Mouse (Mus musculus): ENCODE data around the gene Ncapd2. TPM values are rescaled to one million over a fixed set of nuclear protein-coding genes. Genes with fewer than 3 reads are reported as not detected.
A peak's percentile ranks its signal among the peaks of the same experiment; 100 is the strongest.

The Ncapd2 gene
- polyA plus RNA-seq, 2 experiments: 66.8 to 148 TPM

DNA sequence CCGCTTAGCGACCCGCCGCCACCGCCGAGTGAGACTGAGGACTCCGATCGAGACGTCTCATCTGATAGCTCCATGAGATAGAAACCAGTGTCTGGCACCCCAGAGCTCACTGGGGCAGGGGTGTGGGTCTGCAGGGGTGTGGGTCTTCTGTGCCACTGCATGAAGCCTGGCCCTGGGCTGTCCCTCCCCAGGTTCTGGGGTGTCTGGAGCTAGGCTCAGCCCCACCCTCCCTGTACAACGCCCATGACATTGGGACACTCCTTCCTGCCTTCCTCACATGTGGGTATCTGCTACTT lies 31.0 kb downstream of the Ncapd2 start:
- Histone ChIP-seq H3K4me1 (replicated peaks; ENCODE audit: control insufficient read depth in 2 of 2, insufficient read depth in 2 of 2, low read length in 1 of 2) (peaks cover 7 to 26% of the 10 kb centered on the region in 2 experiments), H3K9me3 (ENCODE audit: control insufficient read depth, low read length) (no peaks in the 10 kb centered on the region), H3K36me3 (replicated peaks; ENCODE audit: control insufficient read depth, insufficient read depth, low read depth) (peaks cover 12% of the 10 kb centered on the region), H3K4me2 (ENCODE audit: low read depth) (peak overlapping the region; percentile 28), H3K4me3 (ENCODE audit: insufficient read depth in 1 of 2, low read depth in 2 of 2, low read length in 2 of 2) (no peak overlapping the region), H3K9ac (replicated peaks) (no peak overlapping the region), H3K27me3 (ENCODE audit: control insufficient read depth, insufficient read depth, low read length) (no peaks in the 10 kb centered on the region), H3K27ac (no peak overlapping the region)
- TF ChIP-seq CTCF (IDR thresholded peaks at IDR 0.05; ENCODE audit: low read depth) (no peak), EP300 (IDR thresholded peaks at IDR 0.05; ENCODE audit: low read depth) (no peak)
- DNase-seq (ENCODE audit: low read depth in 3 of 3, low spot score in 3 of 3) (no peak), ATAC-seq (ENCODE audit: insufficient read depth) (no peak)
- 38% methylated on average over 10 of the region's 10 CpGs for WGBS (ENCODE audit: insufficient replicate concordance)

DNA sequence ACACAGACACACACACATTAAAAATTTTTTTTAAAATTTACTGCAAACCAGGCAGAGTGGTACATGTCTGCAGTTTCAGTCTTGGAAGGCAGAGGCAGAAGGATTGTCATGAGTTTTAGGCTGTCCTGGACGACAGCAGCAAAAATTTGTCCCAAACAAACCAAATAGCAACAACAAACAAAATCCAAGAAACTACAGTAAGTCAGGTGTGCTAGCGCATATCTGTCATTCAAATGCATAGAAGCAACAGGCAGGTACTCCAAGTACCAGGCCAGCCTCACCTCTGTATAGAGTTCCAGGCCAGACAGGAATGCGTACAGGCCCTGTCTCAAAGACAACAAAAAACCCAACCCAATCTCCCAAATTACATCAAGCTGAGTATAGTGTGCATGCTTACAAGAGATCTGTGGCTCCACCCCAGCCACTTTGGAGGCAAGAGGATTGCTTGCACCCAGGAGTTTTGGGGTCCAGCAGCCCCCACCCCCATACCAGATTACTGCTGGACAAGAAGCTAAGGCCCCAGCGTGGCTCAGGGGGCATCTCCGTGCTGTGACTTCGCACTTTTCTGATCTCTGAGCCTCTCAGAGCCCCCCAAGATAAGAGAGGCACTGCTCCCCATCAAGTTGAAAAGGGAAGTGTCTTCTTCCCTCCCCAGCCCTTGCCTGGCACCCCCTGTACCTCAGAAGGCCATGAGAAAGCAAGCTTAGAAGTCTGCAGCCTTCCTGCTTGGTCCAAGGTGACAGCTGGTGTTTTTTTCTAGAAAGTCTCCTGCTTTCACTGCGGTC lies 31.5 kb downstream of the Ncapd2 start:
- Histone ChIP-seq H3K4me3 (ENCODE audit: insufficient read depth in 1 of 2, low read depth in 2 of 2, low read length in 2 of 2) (no peak overlapping the region), H3K36me3 (replicated peaks; ENCODE audit: control insufficient read depth, insufficient read depth, low read depth) (peaks cover 12% of the 10 kb centered on the region), H3K27ac (no peak overlapping the region), H3K4me1 (replicated peaks; ENCODE audit: control insufficient read depth in 2 of 2, insufficient read depth in 2 of 2, low read length in 1 of 2) (peaks cover 7 to 31% of the 10 kb centered on the region in 2 experiments), H3K27me3 (ENCODE audit: control insufficient read depth, insufficient read depth, low read length) (no peaks in the 10 kb centered on the region), H3K9ac (replicated peaks) (no peak overlapping the region), H3K9me3 (ENCODE audit: control insufficient read depth, low read length) (no peaks in the 10 kb centered on the region), H3K4me2 (ENCODE audit: low read depth) (peak overlapping the region; percentile 28)
- no peak for ATAC-seq (ENCODE audit: insufficient read depth)
- TF ChIP-seq EP300 (IDR thresholded peaks at IDR 0.05; ENCODE audit: low read depth): no peak
- TF ChIP-seq CTCF (IDR thresholded peaks at IDR 0.05; ENCODE audit: low read depth): no peak
- no peak for DNase-seq (ENCODE audit: low read depth in 3 of 3, low spot score in 3 of 3)
- 47% methylated on average over 7 of the region's 7 CpGs for WGBS (ENCODE audit: insufficient replicate concordance)

DNA sequence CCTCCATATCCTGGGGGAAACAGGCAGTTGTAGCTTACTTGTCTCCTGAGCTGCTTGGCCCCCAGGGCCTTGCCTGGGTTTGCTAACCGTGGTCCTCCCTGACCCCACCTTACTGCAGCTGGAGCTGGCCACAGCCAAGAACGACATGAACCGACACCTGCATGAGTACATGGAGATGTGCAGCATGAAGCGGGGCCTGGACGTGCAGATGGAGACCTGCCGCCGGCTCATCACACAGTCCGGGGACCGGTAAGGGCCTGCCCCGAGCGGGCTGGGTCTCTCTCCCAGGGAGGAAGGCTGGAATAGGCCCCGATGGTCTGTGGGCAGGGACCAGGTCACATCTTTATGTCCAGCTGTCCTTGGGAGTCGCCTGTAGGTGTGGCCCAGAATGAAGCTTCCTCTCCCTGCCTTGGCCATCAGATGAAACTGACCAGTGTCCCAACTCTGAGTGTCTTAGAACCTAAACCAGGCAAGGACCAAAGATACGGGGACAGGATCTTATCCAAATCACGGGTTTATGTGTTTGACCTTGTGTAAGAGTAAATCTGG lies 32.5 kb downstream of the Ncapd2 start:
- Histone ChIP-seq H3K4me2 (ENCODE audit: low read depth) (no peak overlapping the region), H3K9me3 (ENCODE audit: control insufficient read depth, low read length) (no peaks in the 10 kb centered on the region), H3K4me3 (ENCODE audit: insufficient read depth in 1 of 2, low read depth in 2 of 2, low read length in 2 of 2) (no peak overlapping the region), H3K27me3 (ENCODE audit: control insufficient read depth, insufficient read depth, low read length) (no peaks in the 10 kb centered on the region), H3K27ac (no peak overlapping the region), H3K4me1 (replicated peaks; ENCODE audit: control insufficient read depth in 2 of 2, insufficient read depth in 2 of 2, low read length in 1 of 2) (peaks cover 7 to 30% of the 10 kb centered on the region in 2 experiments), H3K36me3 (replicated peaks; ENCODE audit: control insufficient read depth, insufficient read depth, low read depth) (peaks cover 12% of the 10 kb centered on the region), H3K9ac (replicated peaks) (no peak overlapping the region)
- no peak for ATAC-seq (ENCODE audit: insufficient read depth)
- 80% methylated on average over 15 of the region's 15 CpGs for WGBS (ENCODE audit: insufficient replicate concordance)
- TF ChIP-seq CTCF (IDR thresholded peaks at IDR 0.05; ENCODE audit: low read depth) (no peak), EP300 (IDR thresholded peaks at IDR 0.05; ENCODE audit: low read depth) (no peak)
- DNase-seq (ENCODE audit: low read depth in 3 of 3, low spot score in 3 of 3): no peak

DNA sequence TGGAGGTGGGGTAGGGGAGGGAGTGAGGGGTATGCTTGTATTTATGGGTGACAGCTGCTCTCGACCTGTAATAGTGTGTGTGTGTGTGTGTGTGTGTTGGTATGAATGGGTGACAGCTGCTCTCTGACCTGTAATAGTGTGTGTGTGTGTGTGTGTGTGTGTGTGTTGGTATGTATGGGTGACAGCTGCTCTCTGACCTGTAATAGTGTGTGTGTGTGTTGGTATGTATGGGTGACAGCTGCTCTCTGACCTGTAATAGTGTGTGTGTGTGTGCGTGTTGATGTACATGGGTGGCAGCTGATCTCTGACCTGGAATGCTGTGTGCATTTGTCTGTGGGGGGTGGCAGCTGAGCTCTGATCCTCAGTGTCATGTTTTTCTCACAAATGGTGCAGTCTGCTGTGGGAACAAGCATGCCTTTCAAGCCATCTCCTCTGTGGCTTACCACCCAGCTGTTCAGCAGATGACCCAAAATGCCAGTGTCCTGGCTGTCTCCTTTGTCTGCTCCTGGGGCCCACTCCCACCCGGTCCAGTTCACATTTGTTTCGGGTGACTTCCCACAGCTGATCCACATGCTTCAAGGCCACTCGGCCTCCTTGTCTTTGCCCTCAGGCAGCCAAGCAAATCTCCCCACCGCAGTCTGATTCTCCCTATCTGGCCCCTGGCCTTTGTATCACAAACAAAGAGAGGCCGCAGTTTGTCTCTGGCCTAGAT lies 34.4 kb downstream of the Ncapd2 start:
- Histone ChIP-seq H3K36me3 (replicated peaks; ENCODE audit: control insufficient read depth, insufficient read depth, low read depth) (peaks cover 2% of the 10 kb centered on the region), H3K9me3 (ENCODE audit: control insufficient read depth, low read length) (no peaks in the 10 kb centered on the region), H3K27ac (no peak overlapping the region), H3K9ac (replicated peaks) (no peak overlapping the region), H3K27me3 (ENCODE audit: control insufficient read depth, insufficient read depth, low read length) (no peaks in the 10 kb centered on the region), H3K4me1 (replicated peaks; ENCODE audit: control insufficient read depth in 2 of 2, insufficient read depth in 2 of 2, low read length in 1 of 2) (peaks cover 15 to 29% of the 10 kb centered on the region in 2 experiments), H3K4me2 (ENCODE audit: low read depth) (no peak overlapping the region), H3K4me3 (ENCODE audit: insufficient read depth in 1 of 2, low read depth in 2 of 2, low read length in 2 of 2) (no peak overlapping the region)
- ATAC-seq (ENCODE audit: insufficient read depth) (no peak), DNase-seq (ENCODE audit: low read depth in 3 of 3, low spot score in 3 of 3) (no peak)
- TF ChIP-seq EP300 (IDR thresholded peaks at IDR 0.05; ENCODE audit: low read depth): no peak
- no peak for TF ChIP-seq CTCF (IDR thresholded peaks at IDR 0.05; ENCODE audit: low read depth)
- WGBS (ENCODE audit: insufficient replicate concordance): 75% methylated on average over 7 of the region's 7 CpGs

DNA sequence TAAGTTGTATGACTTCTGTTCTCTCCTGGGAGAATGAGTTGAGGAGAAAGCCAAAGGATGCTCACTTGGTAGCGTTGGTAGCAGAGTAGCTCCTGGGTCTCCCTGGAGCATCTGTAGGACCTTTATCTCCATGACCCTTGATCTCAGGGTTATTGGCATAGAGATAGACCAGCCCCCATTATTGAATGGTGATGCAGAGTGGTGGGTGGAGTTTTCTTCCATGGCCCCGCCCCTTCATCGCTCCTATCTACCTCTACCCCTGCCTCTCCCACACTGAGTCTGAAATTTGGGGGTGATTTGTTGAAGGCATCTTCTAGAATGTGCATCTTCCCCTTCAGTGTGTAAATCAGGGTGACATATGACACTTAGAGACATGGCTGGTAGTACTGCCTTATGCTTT lies 35.0 kb downstream of the Ncapd2 start:
- ATAC-seq (ENCODE audit: insufficient read depth) (no peak), DNase-seq (ENCODE audit: low read depth in 3 of 3, low spot score in 3 of 3) (no peak)
- no peaks in the 10 kb centered on the region for H3K9me3 ChIP-seq (ENCODE audit: control insufficient read depth, low read length)
- peaks cover 2% of the 10 kb centered on the region for H3K36me3 ChIP-seq (replicated peaks; ENCODE audit: control insufficient read depth, insufficient read depth, low read depth)
- 63% methylated on average over 3 of the region's 3 CpGs for WGBS (ENCODE audit: insufficient replicate concordance)
- H3K27ac ChIP-seq: no peak overlapping the region
- H3K4me3 ChIP-seq (ENCODE audit: insufficient read depth in 1 of 2, low read depth in 2 of 2, low read length in 2 of 2): no peak overlapping the region
- TF ChIP-seq CTCF (IDR thresholded peaks at IDR 0.05; ENCODE audit: low read depth) (no peak), EP300 (IDR thresholded peaks at IDR 0.05; ENCODE audit: low read depth) (no peak)
- no peaks in the 10 kb centered on the region for H3K27me3 ChIP-seq (ENCODE audit: control insufficient read depth, insufficient read depth, low read length)
- H3K9ac ChIP-seq (replicated peaks): no peak overlapping the region
- H3K4me2 ChIP-seq (ENCODE audit: low read depth): no peak overlapping the region
- peaks cover 15 to 29% of the 10 kb centered on the region in 2 experiments for H3K4me1 ChIP-seq (replicated peaks; ENCODE audit: control insufficient read depth in 2 of 2, insufficient read depth in 2 of 2, low read length in 1 of 2)

Measured in liver, embryonic 14.5 days (tissue).